Mouse (Mus musculus): ENCODE results near the gene Tppp2.

Tppp2 gene

GRCm38 (mm10) chr14:51918125-51918524, at the start of gene Tppp2:
Tppp2 (plus strand) TSS chr14:51918425.
- DNase-seq: no peak

- no peak for DNase-seq
Measured at GRCm38 (mm10) chr14:51870756-51871155, 47.5 kb upstream of the Tppp2 start.

- DNase-seq: no peak
Measured at GRCm38 (mm10) chr14:51871741-51872140, 46.5 kb upstream of the Tppp2 start.

- DNase-seq: no peak
Measured at GRCm38 (mm10) chr14:51877517-51877916, 40.7 kb upstream of the Tppp2 start.

- DNase-seq: peak; percentile 67
Measured at GRCm38 (mm10) chr14:51883527-51884030, 34.6 kb upstream of the Tppp2 start.

GRCm38 (mm10) chr14:51884031-51884544, 34.1 kb upstream of the Tppp2 start:
- DNase-seq: no peak

- DNase-seq: peak; percentile 97
Measured at GRCm38 (mm10) chr14:51884598-51885331, 33.5 kb upstream of the Tppp2 start, which contains the start of gene Mettl17. Mettl17 (plus strand) TSS chr14:51884842.

- DNase-seq: no peak
Measured at GRCm38 (mm10) chr14:51886051-51886450, 32.2 kb upstream of the Tppp2 start.

- no peak for DNase-seq
Measured at GRCm38 (mm10) chr14:51889833-51890232, 28.4 kb upstream of the Tppp2 start.

- no peak for DNase-seq
Measured at GRCm38 (mm10) chr14:51892191-51892939, 25.9 kb upstream of the Tppp2 start, which contains the start of gene Slc39a2. Slc39a2 (plus strand) TSS chr14:51892889.

- no peak for DNase-seq
Measured at GRCm38 (mm10) chr14:51893094-51893794, 25.0 kb upstream of the Tppp2 start.

- DNase-seq: no peak
Measured at GRCm38 (mm10) chr14:51893809-51894208, 24.4 kb upstream of the Tppp2 start.

- DNase-seq: no peak
Measured at GRCm38 (mm10) chr14:51895071-51895470, 23.2 kb upstream of the Tppp2 start.

GRCm38 (mm10) chr14:51896019-51896418, 22.2 kb upstream of the Tppp2 start:
- DNase-seq: no peak

GRCm38 (mm10) chr14:51896539-51897170, 21.6 kb upstream of the Tppp2 start:
- no peak for DNase-seq

- DNase-seq: no peak
Measured at GRCm38 (mm10) chr14:51899351-51899750, 18.9 kb upstream of the Tppp2 start.

GRCm38 (mm10) chr14:51902806-51903710, 15.2 kb upstream of the Tppp2 start:
- DNase-seq: peak; percentile 83

GRCm38 (mm10) chr14:51903782-51904181, 14.4 kb upstream of the Tppp2 start:
- DNase-seq: no peak

- no peak for DNase-seq
Measured at GRCm38 (mm10) chr14:51904706-51905105, 13.5 kb upstream of the Tppp2 start.

GRCm38 (mm10) chr14:51906102-51906501, 12.1 kb upstream of the Tppp2 start:
- DNase-seq: peak; percentile 63

GRCm38 (mm10) chr14:51911301-51911700, 6.9 kb upstream of the Tppp2 start:
- DNase-seq: no peak

Data from liver (tissue).